In genomic region chr2:28034011-28034710, GRCm38 (mm10) we compare ENCODE assay signal across 15 mouse cellular contexts. TPM values are rescaled to one million over a fixed set of nuclear protein-coding genes. Genes with fewer than 3 reads are reported as not detected.
DNase-seq lines count a peak whose midpoint lies in the region; ATAC-seq lines count a peak whose summit lies in the region.
"Had no signal": no experiment of that assay in that cellular context is flagged by ENCODE, and none has a peak within 500 bp of the region (broad histone marks: within the 10 kb centered on the region; RNA-seq: fewer than 3 reads in every experiment).

No protein-coding gene starts in this region.

- no peak overlapping the region for H3K4me2 ChIP-seq in midbrain, embryonic 14.5 days (ENCODE audit: low read length)
- H3K4me2 ChIP-seq in midbrain, embryonic 15.5 days, result no peak overlapping the region
- H3K4me2 ChIP-seq in neural tube, embryonic 13.5 days, result no peak overlapping the region

- H3K4me1 ChIP-seq in midbrain, embryonic 14.5 days (ENCODE audit: control insufficient read depth, insufficient read depth, low read length), result peaks cover 5% of the 10 kb centered on the region; the same call in 1 of the 2 replicates
- H3K4me1 ChIP-seq in midbrain, embryonic 15.5 days, result peaks cover 17% of the 10 kb centered on the region
- peaks cover 32% of the 10 kb centered on the region for H3K4me1 ChIP-seq in neural tube, embryonic 13.5 days (replicated peaks)

- H3K9me3 ChIP-seq in midbrain, embryonic 14.5 days (ENCODE audit: control insufficient read depth, low read length), result no peaks in the 10 kb centered on the region
- no peaks in the 10 kb centered on the region for H3K9me3 ChIP-seq in midbrain, embryonic 15.5 days
- H3K9me3 ChIP-seq in neural tube, embryonic 13.5 days, result no peaks in the 10 kb centered on the region
- H3K9me3 ChIP-seq: limb, embryonic 10.5 days had no signal

- WGBS in midbrain, embryonic 14.5 days, result 58% methylated on average over 13 of the region's 13 CpGs
- 60% methylated on average over 13 of the region's 13 CpGs for WGBS in midbrain, embryonic 15.5 days
- 30% methylated on average over 13 of the region's 13 CpGs for WGBS in neural tube, embryonic 13.5 days

- H3K36me3 ChIP-seq in midbrain, embryonic 14.5 days (ENCODE audit: control insufficient read depth, insufficient read depth, low read length), result no peaks in the 10 kb centered on the region
- no peaks in the 10 kb centered on the region for H3K36me3 ChIP-seq in midbrain, embryonic 15.5 days (replicated peaks)
- no peaks in the 10 kb centered on the region for H3K36me3 ChIP-seq in neural tube, embryonic 13.5 days

- no peak for ATAC-seq in midbrain, embryonic 14.5 days (ENCODE audit: low FRiP score, low TSS enrichment)
- ATAC-seq in midbrain, embryonic 15.5 days (replicated peaks), result no peak
- peak; percentile 85 for ATAC-seq in neural tube, embryonic 13.5 days (ENCODE audit: low read depth)
- ATAC-seq: lung, postnatal 0 days had no signal

- H3K27ac ChIP-seq in midbrain, embryonic 14.5 days (replicated peaks; ENCODE audit: low read depth, low read length), result peak overlapping the region; percentile 26; the same call in 1 of the 2 replicates
- no peak overlapping the region for H3K27ac ChIP-seq in midbrain, embryonic 15.5 days
- peak overlapping the region; percentile 66 for H3K27ac ChIP-seq in neural tube, embryonic 13.5 days (replicated peaks)
- H3K27ac ChIP-seq: limb, embryonic 10.5 days had no signal

- DNase-seq in cerebellum, postnatal 14 days, result peak; percentile 18 to 24
- DNase-seq in cerebellum, postnatal 25 days, result no peak
- DNase-seq in midbrain, embryonic 14.5 days, result peak; percentile 30
- DNase-seq in brain, adult 2 months (ENCODE audit: low read depth, low spot score), result peak; percentile 6
- no peak for DNase-seq in lung, postnatal 25 days (ENCODE audit: low spot score)
- no peak for DNase-seq in layer of hippocampus, adult 8-10 months (ENCODE audit: low spot score in 2 of 2)
- DNase-seq: cerebellum, adult 11-12 months; heart, postnatal 4 days; kidney, adult 9 months; spleen, adult 18-20 months had no signal

- H3K9ac ChIP-seq in midbrain, embryonic 14.5 days (replicated peaks; ENCODE audit: low read length), result no peak overlapping the region
- no peak overlapping the region for H3K9ac ChIP-seq in midbrain, embryonic 15.5 days
- peak overlapping the region; percentile 43 for H3K9ac ChIP-seq in neural tube, embryonic 13.5 days

- no peaks in the 10 kb centered on the region for H3K27me3 ChIP-seq in midbrain, embryonic 14.5 days (ENCODE audit: control insufficient read depth, insufficient read depth, low read length)
- H3K27me3 ChIP-seq in midbrain, embryonic 15.5 days (replicated peaks), result no peaks in the 10 kb centered on the region
- peaks cover 41% of the 10 kb centered on the region for H3K27me3 ChIP-seq in neural tube, embryonic 13.5 days

- no peak overlapping the region for H3K4me3 ChIP-seq in midbrain, embryonic 14.5 days (replicated peaks; ENCODE audit: low read depth, low read length)
- no peak overlapping the region for H3K4me3 ChIP-seq in midbrain, embryonic 15.5 days
- no peak overlapping the region for H3K4me3 ChIP-seq in neural tube, embryonic 13.5 days
- H3K4me3 ChIP-seq: limb, embryonic 10.5 days had no signal

RNA-seq across cellular contexts. Expression of gene Fcnb, which starts 50.5 kb away (rescaled TPM):
- polyA plus RNA-seq in midbrain, embryonic 14.5 days (2014; fragmentation: Nextera tagmentation; extraction: Ambion mirVana), result not detected in 2 replicates
- 0.43 TPM in 1 of 2 replicates, not detected in the other for polyA plus RNA-seq in midbrain, embryonic 15.5 days (2015; fragmentation: Nextera tagmentation; extraction: Ambion mirVana)
- polyA plus RNA-seq in neural tube, embryonic 13.5 days (2015; fragmentation: Nextera tagmentation; extraction: Ambion mirVana), result 0.27 TPM in 1 of 2 replicates, not detected in the other
- not detected for total RNA-seq in layer of hippocampus, adult 8-10 months (2022)
- total RNA-seq: heart, adult 8-10 months; heart, postnatal 4 days had no signal

Comparison
In these comparisons a context has a peak if more than half of its experiments do, and no peak if none do; other contexts are left out.
1. DNase-seq: peak in cerebellum, postnatal 14 days (2 of 2), midbrain, embryonic 14.5 days (single experiment) and brain, adult 2 months (single experiment); none in cerebellum, postnatal 25 days (0 of 2), lung, postnatal 25 days (single experiment) and layer of hippocampus, adult 8-10 months (0 of 2).